Mouse (Mus musculus): ENCODE results near the gene Olfr56.

GRCm38 (mm10) chr11:49154077-49154476 lies 175.4 kb downstream of the Olfr56 start, which contains the start of gene Olfr1394:
- TF ChIP-seq CTCF (IDR thresholded peaks at IDR 0.05; ENCODE audit: insufficient read depth, low read depth, low read length) = no peak
- TF ChIP-seq POLR2A (IDR thresholded peaks at IDR 0.05; ENCODE audit: insufficient read depth, low read depth, low read length) = no peak
